Mouse (Mus musculus): ENCODE data around the gene Tmem41b. TPM values are rescaled to one million over a fixed set of nuclear protein-coding genes. Genes with fewer than 3 reads are reported as not detected.
"Not testable (repeated sequence)": the region's sequence is repeated elsewhere in the genome, so short reads cannot be mapped to it uniquely, and the experiment has no call there.

The Tmem41b gene
- 62.6 and 65.2 TPM in 2 replicates for polyA plus RNA-seq (2015; fragmentation: Nextera tagmentation; extraction: Ambion mirVana)

- not testable (repeated sequence) for H3K27me3 ChIP-seq (replicated peaks); H3K36me3 ChIP-seq; H3K9me3 ChIP-seq (replicated peaks)
- peak within 1 kb of the TSS; percentile 86 for H3K27ac ChIP-seq (replicated peaks)
- H3K4me1 ChIP-seq: peaks cover 17% of the 10 kb centered on the region
- H3K4me3 ChIP-seq (replicated peaks): peak within 1 kb of the TSS; percentile 60
- H3K4me2 ChIP-seq: peak within 1 kb of the TSS; percentile 75
- peak within 1 kb of the TSS; percentile 69 for H3K9ac ChIP-seq (replicated peaks)
- 37% methylated on average over 6 of the region's 6 CpGs for WGBS
- ATAC-seq (ENCODE audit: low FRiP score): 0 out of 2 replicates have a peak, but pooled peaks have one; percentile 4
Measured at GRCm38 (mm10) chr7:109986775-109987174, at the start of gene Tmem41b. Tmem41b (minus strand) TSS chr7:109986929.

GRCm38 (mm10) chr7:110030342-110030741 is 43.6 kb upstream of the Tmem41b start:
- Histone ChIP-seq H3K9me3 (replicated peaks) (no peaks in the 10 kb centered on the region), H3K4me1 (no peaks in the 10 kb centered on the region), H3K4me3 (replicated peaks) (no peak overlapping the region), H3K9ac (replicated peaks) (no peak overlapping the region), H3K27me3 (replicated peaks) (no peaks in the 10 kb centered on the region), H3K36me3 (peaks cover 28% of the 10 kb centered on the region), H3K4me2 (no peak overlapping the region), H3K27ac (replicated peaks) (no peak overlapping the region)
- WGBS: 74% methylated on average over 3 of the region's 3 CpGs
- ATAC-seq (ENCODE audit: low FRiP score): no peak

- Histone ChIP-seq H3K27me3 (replicated peaks) (no peaks in the 10 kb centered on the region), H3K4me3 (replicated peaks) (no peak overlapping the region), H3K9me3 (replicated peaks) (no peaks in the 10 kb centered on the region), H3K4me1 (no peaks in the 10 kb centered on the region), H3K4me2 (no peak overlapping the region), H3K27ac (replicated peaks) (no peak overlapping the region), H3K9ac (replicated peaks) (no peak overlapping the region), H3K36me3 (peaks cover 22% of the 10 kb centered on the region)
- WGBS: 86% methylated on average over 1 of the region's 1 CpGs
- no peak for ATAC-seq (ENCODE audit: low FRiP score)
Measured at GRCm38 (mm10) chr7:110028826-110029225, 42.1 kb upstream of the Tmem41b start.

- H3K4me3 ChIP-seq (replicated peaks): no peak overlapping the region
- 90% methylated on average over 2 of the region's 2 CpGs for WGBS
Measured at GRCm38 (mm10) chr7:110026594-110026993, 39.9 kb upstream of the Tmem41b start.

GRCm38 (mm10) chr7:110023553-110023952 is 36.8 kb upstream of the Tmem41b start:
- H3K36me3 ChIP-seq: no peaks in the 10 kb centered on the region
- no peak for ATAC-seq (ENCODE audit: low FRiP score)
- 98% methylated on average over 1 of the region's 1 CpGs for WGBS
- H3K4me3 ChIP-seq (replicated peaks): no peak overlapping the region
- H3K4me2 ChIP-seq: no peak overlapping the region
- no peaks in the 10 kb centered on the region for H3K9me3 ChIP-seq (replicated peaks)
- H3K27me3 ChIP-seq (replicated peaks): no peaks in the 10 kb centered on the region
- H3K27ac ChIP-seq (replicated peaks): no peak overlapping the region
- peaks cover 14% of the 10 kb centered on the region for H3K4me1 ChIP-seq
- no peak overlapping the region for H3K9ac ChIP-seq (replicated peaks)

More at GRCm38 (mm10) chr7:110026594-110026993, 39.9 kb upstream of the Tmem41b start:
- Histone ChIP-seq H3K9ac (replicated peaks) (no peak overlapping the region), H3K9me3 (replicated peaks) (no peaks in the 10 kb centered on the region), H3K4me2 (no peak overlapping the region), H3K36me3 (peaks cover 6% of the 10 kb centered on the region), H3K27ac (replicated peaks) (no peak overlapping the region), H3K27me3 (replicated peaks) (no peaks in the 10 kb centered on the region), H3K4me1 (no peaks in the 10 kb centered on the region)
- no peak for ATAC-seq (ENCODE audit: low FRiP score)

GRCm38 (mm10) chr7:110018631-110019482 is 32.1 kb upstream of the Tmem41b start:
- Histone ChIP-seq H3K9me3 (replicated peaks) (no peaks in the 10 kb centered on the region), H3K9ac (replicated peaks) (peak overlapping the region; percentile 97), H3K27ac (replicated peaks) (peak overlapping the region; percentile 93), H3K4me1 (peaks cover 14% of the 10 kb centered on the region), H3K4me3 (replicated peaks) (peak overlapping the region; percentile 98), H3K27me3 (replicated peaks) (no peaks in the 10 kb centered on the region), H3K4me2 (peak overlapping the region; percentile 88), H3K36me3 (no peaks in the 10 kb centered on the region)
- WGBS: under 1% methylated on average over 42 of the region's 42 CpGs
- peak; percentile 77 for ATAC-seq (ENCODE audit: low FRiP score)

- peak within 1 kb of the TSS; percentile 97 for H3K9ac ChIP-seq (replicated peaks)
- WGBS: under 1% methylated on average over 48 of the region's 48 CpGs
- no peaks in the 10 kb centered on the region for H3K36me3 ChIP-seq
- H3K4me1 ChIP-seq: peaks cover 14% of the 10 kb centered on the region
- H3K27me3 ChIP-seq (replicated peaks): no peaks in the 10 kb centered on the region
- peak; percentile 99 for ATAC-seq (ENCODE audit: low FRiP score)
- H3K9me3 ChIP-seq (replicated peaks): no peaks in the 10 kb centered on the region
- H3K27ac ChIP-seq (replicated peaks): peak within 1 kb of the TSS; percentile 93
- H3K4me2 ChIP-seq: peak within 1 kb of the TSS; percentile 88
- H3K4me3 ChIP-seq (replicated peaks): peak within 1 kb of the TSS; percentile 98
Measured at GRCm38 (mm10) chr7:110018117-110018630, 31.4 kb upstream of the Tmem41b start, which contains the start of gene Ipo7. Ipo7 (plus strand) TSS chr7:110018274.

GRCm38 (mm10) chr7:110014272-110014671 is 27.5 kb upstream of the Tmem41b start:
- Histone ChIP-seq H3K4me3 (replicated peaks) (no peak overlapping the region), H3K4me2 (no peak overlapping the region), H3K36me3 (no peaks in the 10 kb centered on the region), H3K27me3 (replicated peaks) (no peaks in the 10 kb centered on the region), H3K9me3 (replicated peaks) (no peaks in the 10 kb centered on the region), H3K27ac (replicated peaks) (no peak overlapping the region), H3K4me1 (peaks cover 5% of the 10 kb centered on the region), H3K9ac (replicated peaks) (no peak overlapping the region)
- ATAC-seq (ENCODE audit: low FRiP score): no peak
- 82% methylated on average over 5 of the region's 5 CpGs for WGBS

- no peak overlapping the region for H3K27ac ChIP-seq (replicated peaks)
Measured at GRCm38 (mm10) chr7:110011417-110011816, 24.7 kb upstream of the Tmem41b start.

GRCm38 (mm10) chr7:110009084-110009483 is 22.4 kb upstream of the Tmem41b start:
- 91% methylated on average over 6 of the region's 6 CpGs for WGBS
- Histone ChIP-seq H3K4me1 (no peaks in the 10 kb centered on the region), H3K9ac (replicated peaks) (no peak overlapping the region), H3K27me3 (replicated peaks) (no peaks in the 10 kb centered on the region), H3K27ac (replicated peaks) (no peak overlapping the region), H3K36me3 (no peaks in the 10 kb centered on the region), H3K9me3 (replicated peaks) (no peaks in the 10 kb centered on the region), H3K4me2 (no peak overlapping the region), H3K4me3 (replicated peaks) (no peak overlapping the region)
- no peak for ATAC-seq (ENCODE audit: low FRiP score)

More at GRCm38 (mm10) chr7:110011417-110011816, 24.7 kb upstream of the Tmem41b start:
- H3K9me3 ChIP-seq (replicated peaks): no peaks in the 10 kb centered on the region
- no peaks in the 10 kb centered on the region for H3K4me1 ChIP-seq
- H3K4me3 ChIP-seq (replicated peaks): no peak overlapping the region
- H3K36me3 ChIP-seq: no peaks in the 10 kb centered on the region
- ATAC-seq (ENCODE audit: low FRiP score): no peak
- H3K27me3 ChIP-seq (replicated peaks): no peaks in the 10 kb centered on the region
- no peak overlapping the region for H3K9ac ChIP-seq (replicated peaks)
- 69% methylated on average over 1 of the region's 1 CpGs for WGBS
- H3K4me2 ChIP-seq: no peak overlapping the region

- H3K4me1 ChIP-seq: no peaks in the 10 kb centered on the region
- no peaks in the 10 kb centered on the region for H3K9me3 ChIP-seq (replicated peaks)
- H3K27ac ChIP-seq (replicated peaks): no peak overlapping the region
- H3K27me3 ChIP-seq (replicated peaks): no peaks in the 10 kb centered on the region
- no peak overlapping the region for H3K4me3 ChIP-seq (replicated peaks)
- no peak overlapping the region for H3K4me2 ChIP-seq
- no peaks in the 10 kb centered on the region for H3K36me3 ChIP-seq
- ATAC-seq (ENCODE audit: low FRiP score): no peak
- WGBS: 95% methylated on average over 1 of the region's 1 CpGs
- no peak overlapping the region for H3K9ac ChIP-seq (replicated peaks)
Measured at GRCm38 (mm10) chr7:110008513-110008912, 21.8 kb upstream of the Tmem41b start.

Data from neural tube, embryonic 15.5 days (tissue).